Mouse (Mus musculus) C2C12 (cell line): Measurements from ENCODE around the gene Spire2. TPM values are rescaled to one million over a fixed set of nuclear protein-coding genes. Genes with fewer than 3 reads are reported as not detected.

Experiments
- polyA plus RNA-seq: library from polyadenylated mRNA; unstranded; fragments of >200 nt; fragmentation: generic; extraction: Trizol; gene quantifications from one replicate; pipeline ENCODE4 v1.2.1, GENCODE M21; 2012; ENCODE audit warnings: missing spikeins

Gene Spire2
- polyA plus RNA-seq, 1 experiment = 5.1 TPM

Other genes with a start within 250 kb of the Spire2 start
- gene Rpl13, start 230.4 kb upstream of the Spire2 start, polyA plus RNA-seq = 3,422 TPM
- 0.04 TPM for gene Cpne7, start 215.3 kb upstream of the Spire2 start, polyA plus RNA-seq
- 0.05 TPM for gene Sult5a1, start 174.4 kb upstream of the Spire2 start, polyA plus RNA-seq
- gene Dpep1, start 146.5 kb upstream of the Spire2 start, polyA plus RNA-seq = 0.92 TPM
- gene Chmp1a, start 120.0 kb upstream of the Spire2 start, polyA plus RNA-seq = 94.4 TPM
- 1.1 TPM for gene Spata33, start 119.9 kb upstream of the Spire2 start, polyA plus RNA-seq
- gene Cdk10, start 107.9 kb upstream of the Spire2 start, polyA plus RNA-seq = 23.8 TPM
- 0.89 TPM for gene Spata2l, start 96.5 kb upstream of the Spire2 start, polyA plus RNA-seq
- gene Zfp276, start 78.5 kb upstream of the Spire2 start, polyA plus RNA-seq = 10.6 TPM
- 8.5 TPM for gene Vps9d1, start 78.4 kb upstream of the Spire2 start, polyA plus RNA-seq
- gene Fanca, start 14.1 kb upstream of the Spire2 start, polyA plus RNA-seq = 14.0 TPM
- 128 TPM for gene Tcf25, start 41.0 kb downstream of the Spire2 start, polyA plus RNA-seq
- 0.01 TPM for gene Mc1r, start 74.4 kb downstream of the Spire2 start, polyA plus RNA-seq
- gene Tubb3, start 78.7 kb downstream of the Spire2 start, polyA plus RNA-seq = 140 TPM
- gene Def8, start 90.8 kb downstream of the Spire2 start, polyA plus RNA-seq = 23.9 TPM
- 35.9 TPM for gene Afg3l1, start 145.2 kb downstream of the Spire2 start, polyA plus RNA-seq
- 1.5 TPM for gene Dbndd1, start 182.8 kb downstream of the Spire2 start, polyA plus RNA-seq
- 29.8 TPM for gene Gas8, start 186.1 kb downstream of the Spire2 start, polyA plus RNA-seq